Mouse (Mus musculus) liver, embryonic 14.5 days (tissue): Measurements from ENCODE around the gene Poll. TPM values are rescaled to one million over a fixed set of nuclear protein-coding genes. Genes with fewer than 3 reads are reported as not detected.
"Not testable (repeated sequence)": the region's sequence is repeated elsewhere in the genome, so short reads cannot be mapped to it uniquely, and the experiment has no call there.

ENCODE experiments used
- ATAC-seq: fragments of 200-750 bp; cut with Nextera tagmentation; 2 replicates; pipeline ENCODE4 v1.8.0; 2017; ENCODE audit warnings: moderate number of reproducible peaks, mild to moderate bottlenecking, moderate library complexity; ENCODE audit not compliant: insufficient read depth
- DNase-seq, 3 experiments: peaks; one replicate each; pipeline ENCODE4 v3.0.0-alpha.2; 2012 to 2013; ENCODE audit warnings: low read depth in 3 of 3, low spot score in 3 of 3
- H3K27ac ChIP-seq: fragments of 300-500 bp; sonication (generic); 2 replicates; pipeline ENCODE4 v1.5.1; 2014; ENCODE audit warnings: moderate library complexity, mild to moderate bottlenecking, control low read depth, inconsistent platforms
- H3K27me3 ChIP-seq: fragments of 300-500 bp; sonication (generic); 2 replicates; pipeline ENCODE4 v1.6.1; 2014; ENCODE audit warnings: mild to moderate bottlenecking, low read length, moderate library complexity; ENCODE audit not compliant: control insufficient read depth, insufficient read depth
- H3K36me3 ChIP-seq: fragments of 300-500 bp; sonication (generic); replicated peaks from 2 replicates; pipeline ENCODE4 v1.6.1; 2014; ENCODE audit warnings: low read depth; ENCODE audit not compliant: control insufficient read depth, insufficient read depth
- H3K4me1 ChIP-seq, 2 experiments: fragments of 200-500 bp in 1 of 2; fragments of 300-500 bp in 1 of 2; sonication (generic) in 1 of 2; replicated peaks; 2 replicates each; pipeline ENCODE4 v1.6.1; 2012 to 2014; ENCODE audit warnings: antibody characterized with exemption in 1 of 2, inconsistent platforms in 1 of 2, low read length in 1 of 2; ENCODE audit not compliant: control insufficient read depth in 2 of 2, insufficient read depth in 2 of 2
- H3K4me2 ChIP-seq: fragments of 300-500 bp; sonication (generic); 2 replicates; pipeline ENCODE4 v1.6.1; 2014; ENCODE audit warnings: low read depth, mild to moderate bottlenecking, control low read depth, moderate library complexity
- H3K4me3 ChIP-seq, 2 experiments: fragments of 200-500 bp in 1 of 2; fragments of 300-500 bp in 1 of 2; sonication (generic) in 1 of 2; 2 replicates each; pipeline ENCODE4 v1.5.1; 2012 to 2014; ENCODE audit warnings: low read depth in 2 of 2, low read length in 2 of 2, mild to moderate bottlenecking in 2 of 2, control low read depth in 1 of 2, inconsistent platforms in 1 of 2, moderate library complexity in 1 of 2; ENCODE audit not compliant: insufficient read depth in 1 of 2
- H3K9ac ChIP-seq: fragments of 300-500 bp; sonication (generic); replicated peaks from 2 replicates; pipeline ENCODE4 v1.6.1; 2014; ENCODE audit warnings: mild to moderate bottlenecking, control low read depth, moderate library complexity
- H3K9me3 ChIP-seq: fragments of 300-500 bp; sonication (generic); 2 replicates; pipeline ENCODE4 v1.6.1; 2016; ENCODE audit warnings: low read length, mixed read lengths; ENCODE audit not compliant: control insufficient read depth
- CTCF ChIP-seq: IDR thresholded peaks from 2 replicates; pipeline ENCODE4 v1.5.1; 2016; ENCODE audit warnings: antibody characterized with exemption, low read depth, control low read depth
- EP300 ChIP-seq: IDR thresholded peaks from 2 replicates; pipeline ENCODE4 v1.6.1; 2016; ENCODE audit warnings: antibody characterized with exemption, low read depth
- WGBS: fragments of 180-500 bp; shearing (Covaris S2); extraction: QIAGEN DNeasy Blood & Tissue Kit; methylation state at CpG from one replicate; pipeline ENCODE4 v1.1.7; 2014; ENCODE audit not compliant: insufficient replicate concordance; 5-methylcytosine and 5-hydroxymethylcytosine counted together
- polyA plus RNA-seq, 2 experiments: library from polyadenylated mRNA; depleted of rRNA in 1 of 2; stranded (reverse) in 1 of 2; unstranded in 1 of 2; fragments of >200 nt; fragmentation: Nextera tagmentation in 1 of 2; extraction: Ambion mirVana in 1 of 2; gene quantifications; 2 replicates each; pipeline versions ENCODE4 v1.2.1 to v1.2.3; 2012 to 2014

Poll gene
- polyA plus RNA-seq, 2 experiments: 3.7 to 4.1 TPM

GRCm38 (mm10) chr19:45554136-45554535 is 6.2 kb downstream of the Poll start:
- ATAC-seq (no peak), DNase-seq (no peak)
- H3K27me3 ChIP-seq: no peaks in the 10 kb centered on the region
- peaks cover 6% of the 10 kb centered on the region in 2 experiments for H3K4me1 ChIP-seq
- no peak overlapping the region for H3K9ac ChIP-seq
- H3K4me2 ChIP-seq: no peak overlapping the region
- no peaks in the 10 kb centered on the region for H3K9me3 ChIP-seq
- no peaks in the 10 kb centered on the region for H3K36me3 ChIP-seq
- no peak overlapping the region for H3K4me3 ChIP-seq
- TF ChIP-seq CTCF (no peak), EP300 (no peak)
- 86% methylated on average over 11 of the region's 11 CpGs for WGBS
- H3K27ac ChIP-seq: no peak overlapping the region

- Histone ChIP-seq H3K27ac (no peak overlapping the region), H3K27me3 (no peaks in the 10 kb centered on the region), H3K9me3 (no peaks in the 10 kb centered on the region), H3K9ac (no peak overlapping the region), H3K36me3 (no peaks in the 10 kb centered on the region), H3K4me2 (no peak overlapping the region), H3K4me3 (no peak overlapping the region), H3K4me1 (peaks cover 21 to 23% of the 10 kb centered on the region in 2 experiments)
- DNase-seq: no peak
- TF ChIP-seq CTCF: no peak
- no peak for TF ChIP-seq EP300
- no peak for ATAC-seq
- 42% methylated on average over 6 of the region's 6 CpGs for WGBS
Observed at GRCm38 (mm10) chr19:45552187-45552586, 8.1 kb downstream of the Poll start.

GRCm38 (mm10) chr19:45549948-45550347 is 10.4 kb downstream of the Poll start:
- no peak for DNase-seq
- no peak overlapping the region for H3K4me2 ChIP-seq
- no peaks in the 10 kb centered on the region; the same call in none of the 2 replicates for H3K27me3 ChIP-seq
- no peak for TF ChIP-seq EP300
- TF ChIP-seq CTCF: no peak
- no peak for ATAC-seq
- no peak overlapping the region for H3K4me3 ChIP-seq
- H3K36me3 ChIP-seq: no peaks in the 10 kb centered on the region
- H3K4me1 ChIP-seq: peaks cover 23 to 28% of the 10 kb centered on the region in 2 experiments
- no peak overlapping the region for H3K27ac ChIP-seq
- no peak overlapping the region for H3K9ac ChIP-seq
- no peaks in the 10 kb centered on the region for H3K9me3 ChIP-seq
- WGBS: 50% methylated on average over 4 of the region's 4 CpGs

GRCm38 (mm10) chr19:45549128-45549915 is 11.0 kb downstream of the Poll start:
- H3K9ac ChIP-seq: no peak overlapping the region
- H3K4me1 ChIP-seq: peaks cover 23 to 28% of the 10 kb centered on the region in 2 experiments
- 71% methylated on average over 23 of the region's 23 CpGs for WGBS
- no peaks in the 10 kb centered on the region; the same call in none of the 2 replicates for H3K27me3 ChIP-seq
- DNase-seq: no peak
- no peak for TF ChIP-seq CTCF
- TF ChIP-seq EP300: peak; percentile 18; the same call in 1 of the 2 replicates
- H3K9me3 ChIP-seq: no peaks in the 10 kb centered on the region
- H3K4me3 ChIP-seq: no peak overlapping the region
- H3K27ac ChIP-seq: no peak overlapping the region
- peak; percentile 57; the same call in 1 of the 2 replicates for ATAC-seq
- no peak overlapping the region for H3K4me2 ChIP-seq
- H3K36me3 ChIP-seq: no peaks in the 10 kb centered on the region

GRCm38 (mm10) chr19:45548196-45548595 is 12.1 kb downstream of the Poll start:
- H3K4me3 ChIP-seq, H3K27ac ChIP-seq, H3K9me3 ChIP-seq, H3K9ac ChIP-seq, H3K36me3 ChIP-seq, DNase-seq, H3K4me2 ChIP-seq, H3K27me3 ChIP-seq: not testable (repeated sequence)
- peaks cover 23 to 30% of the 10 kb centered on the region in 2 experiments for H3K4me1 ChIP-seq
- ATAC-seq: peak; percentile 83
